Mouse (Mus musculus): ENCODE measurements at regions not wholly inside any gene's neighbourhood (a gene's known extent, or its start where the extent isn't known, plus 50 kb on each side); places are given as distances from the start of the nearest gene placed in this dataset.

DNA sequence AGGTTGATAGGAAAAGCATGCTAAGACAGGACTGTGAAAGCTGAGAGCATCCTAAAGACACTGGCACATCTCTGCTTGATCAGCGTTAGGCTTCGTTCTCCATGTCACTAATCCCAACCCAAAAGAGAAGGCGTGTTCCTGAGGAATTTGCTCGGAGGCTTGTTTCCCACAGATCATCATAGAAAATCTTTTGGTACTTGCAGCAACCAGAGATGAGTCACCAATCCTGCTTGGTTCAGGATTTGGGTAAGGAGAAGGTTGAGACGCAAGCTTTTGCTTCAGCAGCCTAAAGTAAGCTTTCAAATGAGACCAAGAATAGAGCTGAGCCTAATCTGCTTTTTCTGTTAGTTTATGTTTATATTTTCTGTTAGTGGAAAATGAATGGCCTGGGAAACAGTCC is 80.7 kb downstream of the Tnfsf18 start:
- DNase-seq (ENCODE audit: low spot score) (no peak), ATAC-seq (ENCODE audit: low FRiP score, low TSS enrichment) (no peak)
- Histone ChIP-seq H3K4me1 (replicated peaks; ENCODE audit: control insufficient read depth, insufficient read depth) (no peaks in the 10 kb centered on the region), H3K36me3 (ENCODE audit: control insufficient read depth, insufficient read depth, low read length) (no peaks in the 10 kb centered on the region), H3K9ac (ENCODE audit: low read length) (no peak overlapping the region), H3K4me2 (replicated peaks; ENCODE audit: low read depth) (no peak overlapping the region), H3K27ac (replicated peaks) (no peak overlapping the region), H3K9me3 (ENCODE audit: control insufficient read depth, low read length) (no peaks in the 10 kb centered on the region), H3K4me3 (ENCODE audit: low read depth, low read length) (no peak overlapping the region), H3K27me3 (ENCODE audit: control insufficient read depth, insufficient read depth, low read length) (no peaks in the 10 kb centered on the region)
- 50% methylated on average over 5 of the region's 5 CpGs for WGBS
- no peak for TF ChIP-seq CTCF (IDR thresholded peaks at IDR 0.05; ENCODE audit: low read depth)
- no peak for TF ChIP-seq EP300 (optimal IDR thresholded peaks at IDR 0.05)

GRCm38 (mm10) chr1:161570762-161571161 is 76.3 kb downstream of the Tnfsf18 start:
- H3K4me3 ChIP-seq (ENCODE audit: low read depth, low read length) = no peak overlapping the region
- H3K36me3 ChIP-seq (ENCODE audit: control insufficient read depth, insufficient read depth, low read length) = no peaks in the 10 kb centered on the region
- no peak overlapping the region for H3K4me2 ChIP-seq (replicated peaks; ENCODE audit: low read depth)
- DNase-seq (ENCODE audit: low spot score) (no peak), ATAC-seq (ENCODE audit: low FRiP score, low TSS enrichment) (no peak)
- no peaks in the 10 kb centered on the region for H3K27me3 ChIP-seq (ENCODE audit: control insufficient read depth, insufficient read depth, low read length)
- H3K9me3 ChIP-seq (ENCODE audit: control insufficient read depth, low read length) = no peaks in the 10 kb centered on the region
- H3K4me1 ChIP-seq (replicated peaks; ENCODE audit: control insufficient read depth, insufficient read depth) = no peaks in the 10 kb centered on the region
- 43% methylated on average over 3 of the region's 3 CpGs for WGBS
- H3K9ac ChIP-seq (ENCODE audit: low read length) = no peak overlapping the region
- TF ChIP-seq CTCF (IDR thresholded peaks at IDR 0.05; ENCODE audit: low read depth) (no peak), EP300 (optimal IDR thresholded peaks at IDR 0.05) (no peak)
- no peak overlapping the region for H3K27ac ChIP-seq (replicated peaks)

- Histone ChIP-seq H3K36me3 (ENCODE audit: control insufficient read depth, insufficient read depth, low read length) (no peaks in the 10 kb centered on the region), H3K4me3 (ENCODE audit: low read depth, low read length) (no peak overlapping the region), H3K9ac (ENCODE audit: low read length) (no peak overlapping the region), H3K4me2 (replicated peaks; ENCODE audit: low read depth) (no peak overlapping the region), H3K4me1 (replicated peaks; ENCODE audit: control insufficient read depth, insufficient read depth) (no peaks in the 10 kb centered on the region), H3K9me3 (ENCODE audit: control insufficient read depth, low read length) (no peaks in the 10 kb centered on the region), H3K27me3 (ENCODE audit: control insufficient read depth, insufficient read depth, low read length) (no peaks in the 10 kb centered on the region), H3K27ac (replicated peaks) (no peak overlapping the region)
- ATAC-seq (ENCODE audit: low FRiP score, low TSS enrichment) = no peak
- no peak for TF ChIP-seq EP300 (optimal IDR thresholded peaks at IDR 0.05)
- TF ChIP-seq CTCF (IDR thresholded peaks at IDR 0.05; ENCODE audit: low read depth) = no peak
- no peak for DNase-seq (ENCODE audit: low spot score)
Observed at GRCm38 (mm10) chr1:161567826-161568225, 73.4 kb downstream of the Tnfsf18 start.

GRCm38 (mm10) chr1:161560368-161560767 is 65.9 kb downstream of the Tnfsf18 start:
- Histone ChIP-seq H3K36me3 (ENCODE audit: control insufficient read depth, insufficient read depth, low read length) (no peaks in the 10 kb centered on the region), H3K9ac (ENCODE audit: low read length) (no peak overlapping the region), H3K27ac (replicated peaks) (no peak overlapping the region), H3K4me2 (replicated peaks; ENCODE audit: low read depth) (no peak overlapping the region), H3K27me3 (ENCODE audit: control insufficient read depth, insufficient read depth, low read length) (no peaks in the 10 kb centered on the region), H3K4me3 (ENCODE audit: low read depth, low read length) (no peak overlapping the region), H3K9me3 (ENCODE audit: control insufficient read depth, low read length) (no peaks in the 10 kb centered on the region), H3K4me1 (replicated peaks; ENCODE audit: control insufficient read depth, insufficient read depth) (no peaks in the 10 kb centered on the region)
- WGBS = 37% methylated on average over 3 of the region's 3 CpGs
- ATAC-seq (ENCODE audit: low FRiP score, low TSS enrichment) = no peak
- DNase-seq (ENCODE audit: low spot score) = no peak
- TF ChIP-seq EP300 (optimal IDR thresholded peaks at IDR 0.05) (no peak), CTCF (IDR thresholded peaks at IDR 0.05; ENCODE audit: low read depth) (no peak)

Measured in stomach, postnatal 0 days (tissue).